Mouse (Mus musculus) C2C12 (cell line): ENCODE results near the gene Trp53i13.

Source experiments
- CTCF ChIP-seq: IDR thresholded peaks from one replicate; pipeline ENCODE4 v1.5.1; 2011; ENCODE audit not compliant: control insufficient read depth, insufficient read depth, insufficient read length
- FOSL1 ChIP-seq: IDR thresholded peaks from one replicate; pipeline ENCODE4 v1.8.0; 2011; ENCODE audit warnings: mild to moderate bottlenecking, low read length; ENCODE audit not compliant: poor library complexity, insufficient read depth, severe bottlenecking
- MYOD1 ChIP-seq: IDR thresholded peaks from one replicate; pipeline ENCODE4 v1.6.1; 2011; ENCODE audit warnings: low read depth; ENCODE audit not compliant: control insufficient read depth, insufficient read length
- MYOG ChIP-seq: IDR thresholded peaks from one replicate; pipeline ENCODE4 v1.6.1; 2011; ENCODE audit not compliant: control insufficient read depth, insufficient read length; ENCODE audit errors: extremely low read depth
- USF1 ChIP-seq: IDR thresholded peaks from one replicate; pipeline ENCODE4 v1.6.1; 2011; ENCODE audit warnings: low read depth, mild to moderate bottlenecking, control low read depth, moderate library complexity

DNA sequence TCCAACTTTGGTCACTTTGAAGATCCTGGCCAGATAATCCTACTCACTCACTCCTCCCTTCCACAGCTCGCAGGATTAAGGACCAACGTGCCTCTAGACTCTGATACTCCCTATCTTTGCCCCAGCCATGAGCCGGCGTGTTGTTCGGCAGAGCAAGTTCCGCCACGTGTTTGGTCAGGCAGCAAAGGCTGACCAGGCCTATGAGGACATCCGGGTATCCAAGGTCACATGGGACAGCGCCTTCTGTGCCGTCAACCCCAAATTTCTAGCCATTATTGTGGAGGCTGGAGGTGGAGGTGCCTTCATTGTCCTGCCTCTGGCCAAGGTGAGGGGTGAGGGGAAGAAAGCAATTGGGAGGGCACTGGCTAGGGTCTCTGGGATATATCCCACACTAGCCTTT is 52.0 kb downstream of the Trp53i13 start:
- no peak for TF ChIP-seq MYOG
- TF ChIP-seq CTCF: no peak
- TF ChIP-seq FOSL1: no peak
- no peak for TF ChIP-seq USF1
- no peak for TF ChIP-seq MYOD1
